Mouse (Mus musculus) spleen, adult 2 months (tissue): ENCODE measurements around the gene Ece1.

ENCODE experiments used
- CTCF ChIP-seq: fragments of 200-500 bp; IDR thresholded peaks from 2 replicates; pipeline ENCODE4 v1.5.1; 2011; ENCODE audit warnings: mild to moderate bottlenecking, inconsistent platforms; ENCODE audit not compliant: insufficient read depth, insufficient read length, insufficient replicate concordance; ENCODE audit errors: extremely low read depth
- POLR2A ChIP-seq: fragments of 200-500 bp; IDR thresholded peaks from 2 replicates; pipeline ENCODE4 v1.6.1; 2011; ENCODE audit warnings: low read depth, low read length, inconsistent platforms

DNA sequence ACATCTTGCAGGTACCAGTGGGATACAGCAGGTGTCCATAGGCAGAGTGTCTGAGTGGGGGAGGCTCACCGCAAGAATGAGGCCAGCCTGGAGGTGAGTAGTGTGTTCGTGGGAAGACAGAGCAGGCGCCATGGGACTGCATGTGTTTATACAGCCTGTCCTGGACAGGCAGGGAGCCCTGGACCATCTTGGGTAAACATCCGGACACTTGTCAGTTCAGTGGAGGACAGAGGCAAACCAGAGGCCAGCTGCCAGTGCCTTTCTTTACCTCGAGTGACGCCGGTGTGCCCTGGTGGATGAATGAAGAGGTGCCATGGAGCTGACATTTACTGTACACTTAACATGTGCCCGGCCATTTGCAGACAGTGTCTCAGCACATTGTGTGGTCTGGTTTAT, 26.0 kb downstream of the Ece1 start:
- TF ChIP-seq POLR2A (no peak), CTCF (no peak)
